Mouse (Mus musculus) MEL (cell line): ENCODE measurements around the gene Enoph1.

Experiments
- CTCF ChIP-seq, 3 experiments: IDR thresholded peaks in 2 of 3; conservative IDR thresholded peaks in 1 of 3; 2 replicates each; pipeline ENCODE4 v1.5.1; 2011 to 2012; ENCODE audit warnings: low read length in 3 of 3, low read depth in 2 of 3, mild to moderate bottlenecking in 2 of 3, improper control_type of control experiment in 1 of 3, inconsistent platforms in 1 of 3, mixed read lengths in 1 of 3, moderate library complexity in 1 of 3; ENCODE audit not compliant: control insufficient read depth in 1 of 3, insufficient read depth in 1 of 3, poor library complexity in 1 of 3, severe bottlenecking in 1 of 3
- GATA1 ChIP-seq: IDR thresholded peaks from 2 replicates; pipeline ENCODE4 v1.6.1; 2011; ENCODE audit warnings: low read depth, low read length, improper control_type of control experiment
- MAX ChIP-seq: IDR thresholded peaks from 2 replicates; pipeline ENCODE4 v1.6.1; 2011; ENCODE audit warnings: low read length, improper control_type of control experiment
- POLR2A ChIP-seq, 2 experiments: IDR thresholded peaks; 2 replicates each; pipeline ENCODE4 v1.6.1; 2011 to 2012; ENCODE audit warnings: low read length in 2 of 2, mild to moderate bottlenecking in 2 of 2, control low read depth in 1 of 2, improper control_type of control experiment in 1 of 2, low read depth in 1 of 2, moderate library complexity in 1 of 2; ENCODE audit not compliant: control insufficient read depth in 1 of 2, insufficient read depth in 1 of 2, poor library complexity in 1 of 2
- POLR2AphosphoS5 ChIP-seq: IDR thresholded peaks from 2 replicates; pipeline ENCODE4 v1.6.1; 2012; ENCODE audit warnings: low read depth, borderline replicate concordance, mild to moderate bottlenecking, inconsistent platforms, low read length, moderate library complexity, mixed read lengths
- USF1 ChIP-seq: IDR thresholded peaks from 2 replicates; pipeline ENCODE4 v1.6.1; 2014; ENCODE audit warnings: low read depth, mild to moderate bottlenecking, inconsistent platforms, low read length, improper control_type of control experiment, moderate library complexity

- TF ChIP-seq POLR2A (IDR thresholded peaks at IDR 0.05; ENCODE audit: control insufficient read depth in 1 of 2, insufficient read depth in 1 of 2, low read depth in 1 of 2, low read length in 2 of 2, poor library complexity in 1 of 2) (no peak), POLR2AphosphoS5 (no peak), CTCF (IDR thresholded peaks at IDR 0.05 in 2 of 3, conservative IDR thresholded peaks at IDR 0.05 in 1 of 3; ENCODE audit: control insufficient read depth in 1 of 3, insufficient read depth in 1 of 3, low read depth in 2 of 3, low read length in 3 of 3, poor library complexity in 1 of 3, severe bottlenecking in 1 of 3) (no peak), GATA1 (no peak), MAX (no peak), USF1 (no peak)
These were observed 9.7 kb upstream of the Enoph1 start for GRCm38 (mm10) chr5:100030069-100030468.
